In genomic region chr19:29430953-29431352, GRCm38 (mm10) we compare ENCODE assay signal across 17 mouse cellular contexts. TPM values are rescaled to one million over a fixed set of nuclear protein-coding genes. Genes with fewer than 3 reads are reported as not detected.
DNase-seq lines count a peak whose midpoint lies in the region; ATAC-seq and TF ChIP-seq lines count a peak whose summit lies in the region.
"Had no signal": no experiment of that assay in that cellular context is flagged by ENCODE, and none has a peak within 500 bp of the region (broad histone marks: within the 10 kb centered on the region; RNA-seq: fewer than 3 reads in every experiment).

No protein-coding gene starts in this region.

- no peaks in the 10 kb centered on the region for H3K27me3 ChIP-seq in forebrain, postnatal 0 days (ENCODE audit: insufficient read depth, low read length)
- no peaks in the 10 kb centered on the region for H3K27me3 ChIP-seq in neural tube, embryonic 15.5 days (replicated peaks)

- TF ChIP-seq CTCF in bone marrow macrophage, adult 2 months (IDR thresholded peaks at IDR 0.05; ENCODE audit: low read depth, low read length) = no peak
- TF ChIP-seq CTCF in forebrain, postnatal 0 days (IDR thresholded peaks at IDR 0.05; ENCODE audit: low read depth) = no peak

- no peak overlapping the region for H3K9ac ChIP-seq in forebrain, postnatal 0 days
- no peak overlapping the region for H3K9ac ChIP-seq in neural tube, embryonic 15.5 days (replicated peaks)
- H3K9ac ChIP-seq: lung, embryonic 14.5 days had no signal

- peak overlapping the region; percentile 72 for H3K27ac ChIP-seq in bone marrow macrophage, adult 2 months (ENCODE audit: insufficient read depth, low read depth, low read length)
- peak overlapping the region; percentile 61 for H3K27ac ChIP-seq in macrophage
- H3K27ac ChIP-seq in forebrain, postnatal 0 days (ENCODE audit: low read depth, low read length) = no peak overlapping the region
- no peak overlapping the region for H3K27ac ChIP-seq in neural tube, embryonic 15.5 days (replicated peaks)

- no peak overlapping the region for H3K4me3 ChIP-seq in bone marrow macrophage, adult 2 months (ENCODE audit: insufficient read depth, low read length)
- H3K4me3 ChIP-seq in macrophage (ENCODE audit: inconsistent target) = no peak overlapping the region
- no peak overlapping the region for H3K4me3 ChIP-seq in forebrain, postnatal 0 days (ENCODE audit: low read depth, low read length)
- H3K4me3 ChIP-seq in neural tube, embryonic 15.5 days (replicated peaks) = no peak overlapping the region
- H3K4me3 ChIP-seq: erythroblast, embryonic 14.5 days had no signal

- H3K9me3 ChIP-seq in forebrain, postnatal 0 days (ENCODE audit: low read length) = no peaks in the 10 kb centered on the region
- no peaks in the 10 kb centered on the region for H3K9me3 ChIP-seq in neural tube, embryonic 15.5 days (replicated peaks)

- H3K4me1 ChIP-seq in bone marrow macrophage, adult 2 months (ENCODE audit: control insufficient read depth, insufficient read depth, low read length) = peaks cover 31% of the 10 kb centered on the region
- no peaks in the 10 kb centered on the region for H3K4me1 ChIP-seq in forebrain, postnatal 0 days (ENCODE audit: insufficient read depth)
- H3K4me1 ChIP-seq in neural tube, embryonic 15.5 days = no peaks in the 10 kb centered on the region

- H3K36me3 ChIP-seq in macrophage (ENCODE audit: inconsistent target) = no peaks in the 10 kb centered on the region
- H3K36me3 ChIP-seq in forebrain, postnatal 0 days (ENCODE audit: insufficient read depth) = no peaks in the 10 kb centered on the region
- H3K36me3 ChIP-seq in neural tube, embryonic 15.5 days = no peaks in the 10 kb centered on the region

- no peak for ATAC-seq in forebrain, postnatal 0 days
- no peak for ATAC-seq in neural tube, embryonic 15.5 days (ENCODE audit: low FRiP score)
- ATAC-seq: intestine, postnatal 0 days; midbrain, embryonic 16.5 days had no signal

- TF ChIP-seq POLR2A in bone marrow macrophage, adult 2 months (IDR thresholded peaks at IDR 0.05; ENCODE audit: borderline replicate concordance, low read depth, low read length) = no peak

- H3K79me2 ChIP-seq in macrophage (ENCODE audit: inconsistent target) = no peaks in the 10 kb centered on the region

- DNase-seq in thymus, postnatal 0 days (ENCODE audit: low spot score) = peak; percentile 20
- no peak for DNase-seq in thymus, postnatal 10 days (ENCODE audit: low spot score in 2 of 2)
- DNase-seq in forebrain, postnatal 0 days = no peak
- no peak for DNase-seq in adrenal gland, postnatal 10 days
- DNase-seq: adrenal gland, adult 2 months; gastrocnemius, postnatal 36 days; heart, postnatal 14 days; kidney, postnatal 36 days; lung, embryonic 14.5 days; thymus, postnatal 14 days had no signal

- WGBS in macrophage (ENCODE audit: missing documents) = 13% methylated on average over 3 of the region's 3 CpGs
- WGBS in forebrain, postnatal 0 days = 85% methylated on average over 3 of the region's 3 CpGs
- WGBS in neural tube, embryonic 15.5 days = 83% methylated on average over 3 of the region's 3 CpGs

- H3K4me2 ChIP-seq in forebrain, postnatal 0 days (ENCODE audit: low read depth) = no peak overlapping the region
- no peak overlapping the region for H3K4me2 ChIP-seq in neural tube, embryonic 15.5 days
- H3K4me2 ChIP-seq: lung, embryonic 14.5 days had no signal

RNA-seq across cellular contexts. Expression of gene Pdcd1lg2, which starts 20.2 kb away (rescaled TPM):
- 4.6 and 4.9 TPM in 2 replicates for polyA plus RNA-seq in thymus, postnatal 0 days (2015; fragmentation: Nextera tagmentation; extraction: Ambion mirVana)
- polyA plus RNA-seq in bone marrow macrophage, adult 2 months (2012; ENCODE audit: insufficient read depth, insufficient read length, missing spikeins) = 1.6 and 1.8 TPM in 2 replicates
- total RNA-seq in macrophage (2018; cell fraction: chromatin; rRNA removed) = 1 to 10 TPM in 2 of 26 experiments, under 1 TPM in 11, not detected in 13; 0.33 to 1.5 (median 0.86) TPM
- under 1 TPM in 25 of 26 experiments, not detected in 1; 0.09 to 0.45 (median 0.22) TPM for total RNA-seq in macrophage (2018; cell fraction: cytosol; rRNA removed)
- total RNA-seq in macrophage (2018; cell fraction: nucleus; rRNA removed) = 1 to 10 TPM in 10 of 26 experiments, under 1 TPM in 6, not detected in 10; 0.52 to 3.2 (median 1.5) TPM
- 0.09 to 0.18 TPM in 2 of 3 replicates, not detected in the other for polyA plus RNA-seq in macrophage (2018)
- 0.15 and 0.19 TPM in 2 replicates for total RNA-seq in forebrain, postnatal 0 days (2014; rRNA removed)
- not detected in 2 replicates for polyA plus RNA-seq in forebrain, postnatal 0 days (2015; fragmentation: Nextera tagmentation; extraction: Ambion mirVana)
- 0.09 and 0.56 TPM in 2 replicates for polyA plus RNA-seq in neural tube, embryonic 15.5 days (2015; fragmentation: Nextera tagmentation; extraction: Ambion mirVana)
- total RNA-seq in adrenal gland, postnatal 10 days (2021) = not detected
- total RNA-seq: adrenal gland, adult 2 months; gastrocnemius, postnatal 36 days; heart, postnatal 14 days; left cerebral cortex, postnatal 10 days had no signal
- polyA plus RNA-seq: adrenal gland, adult 2 months; erythroblast, embryonic 14.5 days; intestine, postnatal 0 days; lung, embryonic 14.5 days; midbrain, embryonic 16.5 days had no signal

Comparison
In these comparisons a context has a peak if more than half of its experiments do, and no peak if none do; other contexts are left out.
1. H3K27ac ChIP-seq: peak in bone marrow macrophage, adult 2 months (single experiment) and macrophage (single experiment); none in forebrain, postnatal 0 days (single experiment) and neural tube, embryonic 15.5 days (single experiment).